Mouse (Mus musculus) CH12F3 (cell line): ENCODE measurements around the gene 5730480H06Rik.

ENCODE experiments used
- in situ Hi-C: fragments of 300-500 bp; cut with MboI; formaldehyde crosslinking; loops from 2 replicates; pipeline ENCODE4 v1.14.3; 2020; ENCODE audit warnings: low sequenced_read_pairs

Gene 5730480H06Rik

DNA sequence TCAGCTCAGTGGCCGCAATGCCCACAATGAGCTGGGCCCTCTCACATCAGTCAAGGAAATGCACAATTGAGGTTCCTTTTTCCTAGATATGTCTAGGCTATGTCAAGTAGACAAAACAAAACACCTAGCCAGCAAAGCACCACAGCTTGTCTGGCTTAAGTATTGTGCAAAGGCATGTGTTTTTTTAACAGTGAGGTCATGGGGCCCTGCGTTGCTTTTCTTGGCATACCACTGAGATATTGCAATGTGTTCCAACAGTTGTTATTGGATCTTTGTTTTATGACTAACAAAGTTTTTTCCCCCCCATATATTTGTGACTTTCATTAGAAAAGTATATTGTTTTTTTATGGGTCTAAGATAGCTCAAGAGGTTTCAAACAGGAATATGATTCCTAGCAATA lies 92.0 kb downstream of the 5730480H06Rik start:
- in situ Hi-C loops, result no loop called here

DNA sequence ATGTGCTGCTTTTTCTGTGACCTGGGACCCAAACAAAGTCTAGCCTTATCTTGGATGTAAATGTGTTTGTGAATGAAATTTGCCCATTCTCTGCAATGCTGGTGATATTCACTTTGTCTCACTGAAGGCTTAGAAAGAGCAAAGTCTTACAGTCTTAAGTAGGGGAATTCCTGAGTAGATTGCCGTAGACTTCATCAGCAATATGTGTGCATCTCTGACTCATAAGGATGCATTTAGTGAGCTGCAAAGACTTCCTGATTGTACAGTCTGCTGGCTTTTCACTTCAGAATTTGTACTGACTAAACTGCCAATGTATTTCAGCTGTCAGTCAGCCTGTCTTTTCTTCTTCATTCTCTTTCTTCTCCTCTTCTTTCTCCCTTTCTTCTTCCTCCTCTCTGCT lies 94.2 kb downstream of the 5730480H06Rik start:
- in situ Hi-C loops, result no loop called here

DNA sequence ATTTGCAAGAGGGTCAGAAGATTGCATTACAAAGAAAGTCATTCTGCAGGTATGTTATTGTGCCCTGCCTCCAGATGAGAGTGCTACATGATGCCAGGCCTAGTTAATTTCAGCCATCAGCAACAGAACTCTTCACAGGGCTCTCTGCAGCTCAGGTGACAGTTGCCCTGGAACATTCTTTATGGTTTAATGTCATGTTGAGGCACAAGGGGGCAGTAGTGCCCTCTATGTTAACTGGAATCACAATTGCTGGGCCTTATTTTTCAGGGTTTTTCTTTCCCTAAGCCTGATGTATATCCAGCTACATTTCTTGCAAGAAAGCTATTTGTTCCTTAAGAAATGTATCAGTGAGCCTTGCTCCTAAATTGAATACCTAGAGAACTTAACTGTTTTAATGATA lies 102.7 kb downstream of the 5730480H06Rik start:
- in situ Hi-C loops, result no loop called here

DNA sequence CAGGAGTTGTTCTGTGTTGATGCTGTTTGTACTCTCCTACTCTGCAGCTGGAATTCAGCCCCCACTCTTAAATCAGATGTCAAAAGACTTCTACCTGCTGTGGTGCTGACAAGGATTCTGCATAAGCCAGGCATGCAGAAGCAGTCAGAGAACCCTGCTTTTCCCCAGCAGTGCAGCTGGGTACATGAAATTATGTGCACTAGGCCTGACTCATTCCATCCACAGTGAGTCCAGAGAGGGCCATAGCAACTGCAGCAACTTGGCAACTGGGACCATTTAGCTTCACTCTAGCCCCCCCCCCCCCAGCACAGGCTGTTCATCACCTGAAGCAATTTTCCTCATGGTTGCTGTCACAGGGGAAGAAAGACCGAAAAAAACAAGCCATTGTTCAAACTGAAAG lies 121.1 kb downstream of the 5730480H06Rik start:
- in situ Hi-C loops, result no loop called here

DNA sequence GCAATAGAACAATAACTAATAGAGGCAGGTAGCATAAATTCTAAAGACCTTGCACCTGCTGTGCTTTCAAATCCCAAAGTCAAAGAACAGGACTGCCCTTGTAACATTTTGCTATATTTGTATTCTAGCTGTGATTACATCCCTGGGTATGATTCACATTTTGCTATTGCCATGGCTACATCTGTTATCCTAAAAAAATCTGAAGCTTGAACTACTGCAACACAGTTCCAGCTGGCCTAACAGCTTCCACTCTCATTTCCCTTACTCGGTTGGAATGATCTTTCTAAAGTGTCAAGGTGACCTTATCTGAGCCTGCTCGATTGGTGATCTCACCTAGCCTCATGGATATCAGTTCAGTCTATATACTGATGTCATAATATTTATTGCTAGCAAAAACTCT lies 132.5 kb downstream of the 5730480H06Rik start:
- in situ Hi-C loops, result no loop called here
